Mouse (Mus musculus) cerebellum, adult 2 months (tissue): ENCODE data around the gene Pik3r5. TPM values are rescaled to one million over a fixed set of nuclear protein-coding genes. Genes with fewer than 3 reads are reported as not detected.

ENCODE experiments used
- DNase-seq, 2 experiments: peaks; one replicate each; pipeline ENCODE4 v3.0.0; 2021
- H3K27ac ChIP-seq: fragments of 200-500 bp; 2 replicates; pipeline ENCODE4 v1.5.1; 2012; ENCODE audit warnings: low read length, control low read depth, inconsistent platforms; ENCODE audit not compliant: insufficient read depth
- H3K27me3 ChIP-seq: fragments of 200-500 bp; 2 replicates; pipeline ENCODE4 v1.6.1; 2012; ENCODE audit warnings: inconsistent platforms, mild to moderate bottlenecking, low read length, moderate library complexity; ENCODE audit not compliant: control insufficient read depth, insufficient read depth
- H3K4me1 ChIP-seq: fragments of 200-500 bp; 2 replicates; pipeline ENCODE4 v1.6.1; 2011; ENCODE audit warnings: low read length; ENCODE audit not compliant: control insufficient read depth, insufficient read depth
- H3K4me3 ChIP-seq: fragments of 200-500 bp; replicated peaks from 2 replicates; pipeline ENCODE3; 2011; ENCODE audit warnings: mild to moderate bottlenecking, low read depth, low read length, control low read depth; ENCODE audit not compliant: insufficient read depth
- CTCF ChIP-seq: fragments of 200-500 bp; IDR thresholded peaks from 2 replicates; pipeline ENCODE4 v1.5.1; 2011; ENCODE audit warnings: low read depth, mild to moderate bottlenecking, control low read depth, low read length, moderate library complexity, borderline replicate concordance; ENCODE audit not compliant: insufficient read depth
- POLR2A ChIP-seq: fragments of 200-500 bp; IDR thresholded peaks from 2 replicates; pipeline ENCODE4 v1.6.1; 2011; ENCODE audit warnings: low read length, control low read depth, borderline replicate concordance; ENCODE audit not compliant: insufficient read depth
- WGBS: fragments of 180-500 bp; shearing (Covaris S2); methylation state at CpG from one replicate; pipeline ENCODE4 v1.1.7; 2018; 5-methylcytosine and 5-hydroxymethylcytosine counted together
- polyA plus RNA-seq: library from polyadenylated mRNA; depleted of rRNA; stranded (reverse); fragments of >200 nt; gene quantifications from 2 replicates; pipeline ENCODE4 v1.2.3, GENCODE M21; 2012

Pik3r5 gene
- polyA plus RNA-seq, 1 experiment, result 0.93 TPM

- Histone ChIP-seq H3K4me3 (peak overlapping the region; percentile 53), H3K4me1 (0 out of 2 replicates have a peak, but pooled peaks cover 3% of the 10 kb centered on the region), H3K27ac (no peak overlapping the region), H3K27me3 (peaks cover 1% of the 10 kb centered on the region)
- TF ChIP-seq CTCF, result no peak
- no peak for TF ChIP-seq POLR2A
- peak; percentile 24 to 44 for DNase-seq
- WGBS, result 6% methylated on average over 84 of the region's 90 CpGs
These were observed 45.1 kb upstream of the Pik3r5 start for GRCm38 (mm10) chr11:68386589-68387440.

GRCm38 (mm10) chr11:68387441-68387760, 44.5 kb upstream of the Pik3r5 start:
- no peak overlapping the region for H3K27ac ChIP-seq

DNA sequence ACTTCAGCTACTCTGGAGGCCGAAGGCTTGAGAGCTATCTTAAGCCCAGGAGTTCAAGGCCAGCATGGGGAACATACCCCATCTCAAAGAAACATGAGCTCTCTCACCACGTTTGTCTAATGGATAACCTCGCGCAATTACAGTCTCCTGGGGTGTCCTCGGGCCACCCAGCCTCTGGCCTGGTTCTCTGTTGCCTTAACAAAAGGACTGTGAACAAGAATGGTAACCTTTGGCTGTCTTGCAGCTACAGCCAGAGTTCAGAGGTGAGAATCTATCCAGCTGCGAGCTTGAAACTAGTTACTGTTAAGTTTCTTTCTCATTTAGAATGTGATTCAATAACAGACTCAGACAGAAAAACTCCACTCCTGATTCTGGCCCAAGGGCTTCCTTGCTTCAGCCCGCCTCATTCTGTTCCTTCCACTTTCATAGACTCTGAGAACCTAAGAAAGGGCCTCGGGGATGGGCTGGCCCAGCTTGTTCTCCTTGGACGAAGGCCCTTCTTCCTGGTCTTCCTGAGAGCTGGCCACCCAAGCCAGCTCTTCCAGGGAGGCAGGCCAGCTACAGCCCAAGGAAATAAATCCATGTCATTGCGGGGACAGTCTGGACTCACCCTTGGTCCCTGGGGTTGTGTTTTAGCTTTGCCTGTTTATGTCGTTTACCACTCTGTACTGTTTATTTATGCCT, 43.8 kb upstream of the Pik3r5 start:
- TF ChIP-seq POLR2A (no peak), CTCF (no peak)
- Histone ChIP-seq H3K4me3 (no peak overlapping the region), H3K27me3 (peaks cover 1% of the 10 kb centered on the region), H3K27ac (no peak overlapping the region), H3K4me1 (0 out of 2 replicates have a peak, but pooled peaks cover 3% of the 10 kb centered on the region)
- DNase-seq, result no peak
- WGBS, result 87% methylated on average over 11 of the region's 11 CpGs

More at GRCm38 (mm10) chr11:68387441-68387760, 44.5 kb upstream of the Pik3r5 start:
- WGBS, result 76% methylated on average over 4 of the region's 4 CpGs
- TF ChIP-seq POLR2A (no peak), CTCF (no peak)
- H3K4me3 ChIP-seq, result no peak overlapping the region
- 0 out of 2 replicates have a peak, but pooled peaks cover 3% of the 10 kb centered on the region for H3K4me1 ChIP-seq
- no peak for DNase-seq
- H3K27me3 ChIP-seq, result peaks cover 1% of the 10 kb centered on the region

- no peak for TF ChIP-seq POLR2A
- H3K4me1 ChIP-seq, result 0 out of 2 replicates have a peak, but pooled peaks cover 3% of the 10 kb centered on the region
- no peak overlapping the region for H3K27ac ChIP-seq
- no peak overlapping the region for H3K4me3 ChIP-seq
- no peak for DNase-seq
- 92% methylated on average over 1 of the region's 1 CpGs for WGBS
- peaks cover 1% of the 10 kb centered on the region for H3K27me3 ChIP-seq
These were observed 43.3 kb upstream of the Pik3r5 start for GRCm38 (mm10) chr11:68388655-68389015.

GRCm38 (mm10) chr11:68389621-68390020, 42.3 kb upstream of the Pik3r5 start:
- no peak for DNase-seq
- TF ChIP-seq CTCF, result no peak
- no peak for TF ChIP-seq POLR2A
- Histone ChIP-seq H3K27ac (no peak overlapping the region), H3K27me3 (peaks cover 1% of the 10 kb centered on the region), H3K4me1 (no peaks in the 10 kb centered on the region; the same call in 1 of the 2 replicates), H3K4me3 (no peak overlapping the region)
- WGBS, result 33% methylated on average over 8 of the region's 8 CpGs

DNA sequence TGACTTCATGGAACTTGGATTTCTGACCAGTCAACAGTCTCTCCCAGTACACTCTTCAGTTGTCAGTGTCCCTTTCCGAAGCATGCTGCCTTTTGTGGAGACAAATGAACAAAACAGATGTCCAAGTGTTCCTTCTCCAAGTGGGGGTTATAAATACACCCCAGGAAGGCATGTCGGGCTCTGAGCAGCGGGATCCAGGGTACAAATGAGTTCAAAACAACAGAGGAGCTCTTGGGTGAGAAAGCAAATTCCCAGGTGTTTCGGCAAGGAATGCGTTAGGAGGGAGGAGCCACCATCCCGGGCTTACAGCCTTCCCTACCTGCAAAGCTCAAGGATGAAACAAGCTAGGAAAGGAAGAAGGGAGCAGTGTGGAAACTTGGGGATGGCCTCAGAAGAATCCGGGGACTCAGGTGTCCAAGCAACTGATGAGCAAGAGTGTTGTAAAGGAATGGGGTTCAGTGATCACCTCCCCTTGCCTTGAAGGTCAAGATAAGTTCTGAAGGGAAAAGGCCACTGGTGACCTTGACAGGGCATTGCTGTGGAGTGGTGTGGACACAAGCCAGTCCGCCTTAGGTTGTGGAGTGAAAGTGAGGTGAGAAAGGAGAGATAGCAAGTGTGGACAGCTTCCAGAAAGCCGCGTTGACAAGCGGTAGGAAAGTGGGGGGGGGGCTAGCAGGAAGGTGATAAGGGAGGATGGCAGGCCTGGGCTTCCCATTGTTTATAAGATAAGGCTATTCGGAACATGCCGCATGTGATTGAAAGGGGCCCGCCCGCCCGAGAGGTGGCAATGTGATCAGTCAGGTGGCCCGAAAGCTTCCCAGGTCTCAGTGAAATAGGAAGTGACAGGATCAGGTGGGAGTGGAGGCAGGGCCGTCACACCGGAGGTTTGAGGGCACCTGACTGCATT, 41.3 kb upstream of the Pik3r5 start:
- H3K4me1 ChIP-seq, result no peaks in the 10 kb centered on the region; the same call in 1 of the 2 replicates
- no peak for DNase-seq
- H3K4me3 ChIP-seq, result no peak overlapping the region
- no peaks in the 10 kb centered on the region; the same call in none of the 2 replicates for H3K27me3 ChIP-seq
- TF ChIP-seq POLR2A (no peak), CTCF (no peak)
- H3K27ac ChIP-seq, result no peak overlapping the region
- WGBS, result 61% methylated on average over 19 of the region's 19 CpGs

- Histone ChIP-seq H3K27me3 (no peaks in the 10 kb centered on the region; the same call in 1 of the 2 replicates), H3K4me3 (no peak overlapping the region), H3K4me1 (no peaks in the 10 kb centered on the region; the same call in 1 of the 2 replicates), H3K27ac (no peak overlapping the region)
- peak in 1 of 2 experiments; percentile 24 for DNase-seq
- TF ChIP-seq POLR2A (no peak), CTCF (no peak)
- 55% methylated on average over 2 of the region's 2 CpGs for WGBS
These were observed 37.9 kb upstream of the Pik3r5 start for GRCm38 (mm10) chr11:68393897-68394490.
